Mouse (Mus musculus) lung, postnatal 0 days (tissue): ENCODE measurements around the gene Alk.

Experiments
- CTCF ChIP-seq: IDR thresholded peaks from 2 replicates; pipeline ENCODE4 v1.5.1; 2016; ENCODE audit warnings: antibody characterized with exemption, mild to moderate bottlenecking
- EP300 ChIP-seq: IDR thresholded peaks from 2 replicates; pipeline ENCODE4 v1.6.1; 2016; ENCODE audit warnings: antibody characterized with exemption, mild to moderate bottlenecking, control low read depth

DNA sequence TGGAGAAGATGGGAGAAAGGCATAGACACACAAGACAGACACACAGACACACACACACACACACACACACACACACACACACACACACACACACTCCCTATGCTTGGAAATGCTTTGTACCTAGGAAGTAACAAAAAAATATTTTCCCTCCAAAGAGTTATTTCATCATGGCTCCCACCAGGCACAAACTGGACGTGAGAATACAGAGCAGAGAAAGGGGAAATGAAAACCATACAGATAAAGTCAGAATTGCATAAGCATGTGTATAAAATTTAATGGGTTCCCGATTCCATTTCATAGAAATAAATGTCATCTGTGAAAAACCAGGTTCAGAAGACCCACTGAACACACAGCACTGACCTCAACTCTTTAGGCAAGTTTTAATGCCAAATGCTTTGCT lies 736.5 kb downstream of the Alk start:
- no peak for TF ChIP-seq CTCF
- TF ChIP-seq EP300: no peak
